Mouse (Mus musculus): ENCODE measurements around the gene Zfp827.

The Zfp827 gene

DNA sequence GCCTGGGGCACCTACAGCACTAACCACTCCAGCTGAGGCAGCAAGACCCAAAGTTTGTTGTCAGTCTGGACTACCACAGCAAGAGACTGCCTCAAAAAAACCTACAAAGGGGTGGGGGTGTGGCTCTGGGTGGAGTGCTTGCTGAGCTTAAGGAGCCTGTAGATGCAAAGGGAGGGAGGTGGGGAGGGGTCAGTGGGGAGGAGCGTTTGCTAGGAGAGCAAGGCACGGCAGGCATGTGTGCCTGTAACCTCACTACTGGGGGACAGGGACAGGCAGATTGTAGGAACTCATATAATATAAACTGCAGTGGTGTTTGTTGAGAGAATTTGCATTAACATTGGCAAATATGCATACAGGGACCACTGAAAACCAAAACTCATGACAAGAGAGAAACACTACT, 130.1 kb downstream of the Zfp827 start:
- DNase-seq (ENCODE audit: low spot score) = no peak

DNA sequence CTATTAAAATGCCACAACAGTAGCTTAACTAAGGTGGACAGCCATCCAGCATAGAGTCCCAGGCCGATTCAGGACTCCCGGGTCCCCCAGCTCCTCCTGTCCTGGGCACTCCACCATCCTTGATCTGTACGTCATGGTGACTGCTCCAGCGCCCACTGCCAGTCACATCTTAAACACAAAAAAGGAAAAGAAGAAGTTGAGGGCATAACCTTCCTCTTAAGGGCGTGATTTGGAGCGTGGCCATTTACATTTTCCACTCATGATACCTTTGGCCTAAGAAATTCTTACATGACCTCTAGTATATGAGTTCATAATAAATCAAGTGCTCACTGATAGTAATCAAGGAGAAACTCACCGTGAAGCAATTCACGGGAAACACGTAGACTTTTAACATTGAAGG, 131.2 kb downstream of the Zfp827 start:
- DNase-seq (ENCODE audit: low spot score) = no peak

- no peak for DNase-seq (ENCODE audit: low spot score)
Observed at GRCm38 (mm10) chr8:79160302-79160701, 132.1 kb downstream of the Zfp827 start.

DNA sequence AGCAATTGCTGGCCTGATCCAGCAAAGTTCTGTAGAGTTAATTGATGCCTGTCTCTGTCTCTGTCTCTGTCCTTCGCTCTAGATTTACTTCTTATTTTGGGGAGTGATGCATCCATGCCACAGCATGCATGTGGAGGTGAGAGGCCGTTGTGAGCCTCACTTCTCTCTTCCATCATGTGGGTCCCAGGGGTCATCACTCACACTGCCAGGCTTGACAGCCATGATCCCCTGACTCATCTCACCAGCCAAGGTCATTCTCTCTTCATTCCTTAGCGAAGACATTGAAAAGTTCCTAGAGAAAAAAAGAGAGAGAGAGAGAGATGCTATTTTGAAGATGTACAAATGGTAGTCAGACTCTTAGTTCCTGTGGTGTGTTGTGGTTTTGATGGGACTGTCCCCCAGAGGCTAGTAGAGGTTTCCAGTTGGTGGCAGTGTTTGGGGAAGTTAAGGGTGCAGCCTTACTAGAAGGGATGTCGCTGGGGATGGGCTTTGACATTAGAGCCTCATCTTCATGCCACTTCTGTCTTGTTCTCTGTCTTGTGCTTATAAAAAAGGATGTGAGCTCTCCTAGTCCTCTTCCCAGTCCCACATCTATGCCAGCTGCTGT, 133.0 kb downstream of the Zfp827 start:
- DNase-seq (ENCODE audit: low spot score) = no peak

GRCm38 (mm10) chr8:79162533-79163308, 134.5 kb downstream of the Zfp827 start:
- peak; percentile 86 for DNase-seq (ENCODE audit: low spot score)

DNA sequence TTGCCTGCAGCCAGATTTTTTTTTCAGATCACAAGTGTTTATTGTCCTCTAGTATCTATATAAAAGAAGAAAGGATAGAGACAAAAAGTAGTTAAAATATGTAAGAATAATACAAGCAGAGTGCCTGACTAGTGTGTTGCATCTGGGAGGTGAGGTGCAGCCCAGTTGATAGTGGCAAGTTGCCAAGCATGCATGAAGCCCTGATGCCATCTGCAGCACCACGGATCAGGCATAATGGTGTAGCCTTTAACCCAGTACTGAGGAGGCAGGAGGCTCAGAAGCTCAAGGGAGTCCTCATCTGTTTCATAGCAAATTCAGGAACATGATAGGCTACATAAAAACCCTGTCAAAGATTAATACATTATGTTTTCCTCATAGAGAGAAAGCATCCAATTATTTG, 136.1 kb downstream of the Zfp827 start:
- peak; percentile 35 for DNase-seq (ENCODE audit: low spot score)

DNA sequence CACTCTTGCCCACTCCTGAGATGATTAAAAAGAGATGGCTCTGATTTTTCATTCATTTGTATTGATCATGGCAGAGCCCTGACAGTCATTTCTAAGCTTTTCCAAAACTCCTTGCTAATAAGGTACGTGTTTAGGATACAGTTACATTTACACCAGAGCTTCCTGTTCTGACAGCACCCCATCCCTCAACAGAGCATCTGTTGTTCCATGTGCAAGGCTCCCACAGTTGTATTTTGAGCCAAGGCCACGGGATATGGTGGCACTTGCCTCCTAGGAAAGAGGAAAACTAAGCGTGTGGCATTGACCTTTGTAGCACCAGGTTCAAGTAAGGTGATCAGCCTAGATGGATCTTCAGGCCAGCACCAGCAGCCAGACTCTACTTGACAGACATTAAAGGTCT, 137.0 kb downstream of the Zfp827 start:
- DNase-seq (ENCODE audit: low spot score) = no peak

DNA sequence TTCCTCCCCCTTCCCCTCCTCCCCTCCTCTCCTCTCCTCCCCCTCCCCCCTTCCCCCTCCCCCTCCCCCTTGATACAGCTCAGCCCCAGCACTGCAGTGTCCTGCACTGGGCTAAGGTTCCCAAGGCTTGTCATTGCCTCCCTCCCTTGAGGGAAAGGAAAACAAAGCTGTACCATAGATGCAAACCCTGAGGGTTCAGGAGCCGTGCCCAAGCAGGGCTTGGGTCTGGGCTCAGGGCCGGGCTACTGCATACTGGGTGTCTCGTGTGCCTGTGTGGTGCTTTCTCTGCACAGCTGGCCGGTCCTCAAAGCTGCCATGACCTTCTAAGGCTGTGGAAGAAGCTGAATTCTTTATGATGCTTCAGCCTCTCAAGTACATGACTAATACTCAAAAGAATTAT, 145.4 kb downstream of the Zfp827 start:
- DNase-seq (ENCODE audit: low spot score) = no peak

- no peak for DNase-seq (ENCODE audit: low spot score)
Observed at GRCm38 (mm10) chr8:79175991-79176390, 147.8 kb downstream of the Zfp827 start.

GRCm38 (mm10) chr8:79179678-79180077, 151.4 kb downstream of the Zfp827 start:
- DNase-seq (ENCODE audit: low spot score) = no peak

GRCm38 (mm10) chr8:79185488-79185887, 157.3 kb downstream of the Zfp827 start:
- DNase-seq (ENCODE audit: low spot score) = no peak

DNA sequence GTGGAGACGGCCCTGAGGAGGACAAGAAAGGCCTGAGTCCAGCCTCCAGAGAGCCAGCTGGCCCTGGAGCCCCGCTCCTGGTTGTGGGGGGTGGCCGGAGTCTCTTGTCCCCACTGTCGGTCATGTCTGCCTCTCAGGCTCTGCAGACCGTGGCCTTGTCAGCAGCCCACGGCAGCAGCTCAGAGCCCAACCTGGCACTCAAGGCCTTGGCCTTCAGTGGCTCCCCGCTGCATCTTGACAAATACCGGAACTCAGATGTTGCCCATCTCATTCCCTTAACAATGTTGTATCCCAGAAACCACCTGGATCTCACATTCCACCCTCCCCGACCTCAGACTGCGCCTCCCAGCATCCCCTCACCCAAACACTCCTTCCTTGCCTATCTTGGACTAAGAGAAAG, 161.8 kb downstream of the Zfp827 start:
- no peak for DNase-seq (ENCODE audit: low spot score)

GRCm38 (mm10) chr8:79196481-79196880, 168.2 kb downstream of the Zfp827 start:
- DNase-seq (ENCODE audit: low spot score) = no peak

GRCm38 (mm10) chr8:79198675-79199074, 170.4 kb downstream of the Zfp827 start:
- no peak for DNase-seq (ENCODE audit: low spot score)

DNA sequence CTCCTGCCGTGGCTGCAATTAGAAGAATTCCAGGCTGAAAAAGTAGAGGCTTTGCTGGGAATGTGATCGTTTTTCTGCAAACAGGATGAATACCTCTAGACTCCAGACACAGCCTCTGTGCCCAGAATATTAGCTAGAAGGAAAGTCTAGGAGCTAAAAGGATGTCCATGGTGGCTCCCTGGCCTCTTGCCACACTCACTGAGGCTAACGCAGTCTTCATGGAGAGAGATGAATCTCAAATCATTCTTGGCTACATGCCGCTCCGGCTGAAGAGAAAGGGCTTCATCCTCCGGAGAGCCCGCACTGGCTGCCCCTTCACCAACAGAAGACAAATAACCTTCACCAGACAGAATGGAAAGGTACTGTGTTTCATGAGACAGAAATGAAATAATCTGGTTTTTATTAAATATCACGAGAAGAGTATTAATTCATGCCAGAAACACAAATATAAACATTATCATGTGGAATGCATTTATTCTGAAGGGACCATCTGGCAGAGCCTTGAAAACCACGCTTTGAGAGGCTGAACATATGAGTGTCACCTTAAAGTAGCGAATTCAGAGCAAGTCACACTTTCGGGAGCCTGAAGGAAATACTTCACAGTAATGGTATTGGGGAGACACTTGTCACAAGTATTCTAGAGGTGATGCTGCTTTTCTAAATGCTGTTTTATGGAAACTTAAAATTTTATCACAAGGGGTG, 173.4 kb downstream of the Zfp827 start:
- no peak for DNase-seq (ENCODE audit: low spot score)

DNA sequence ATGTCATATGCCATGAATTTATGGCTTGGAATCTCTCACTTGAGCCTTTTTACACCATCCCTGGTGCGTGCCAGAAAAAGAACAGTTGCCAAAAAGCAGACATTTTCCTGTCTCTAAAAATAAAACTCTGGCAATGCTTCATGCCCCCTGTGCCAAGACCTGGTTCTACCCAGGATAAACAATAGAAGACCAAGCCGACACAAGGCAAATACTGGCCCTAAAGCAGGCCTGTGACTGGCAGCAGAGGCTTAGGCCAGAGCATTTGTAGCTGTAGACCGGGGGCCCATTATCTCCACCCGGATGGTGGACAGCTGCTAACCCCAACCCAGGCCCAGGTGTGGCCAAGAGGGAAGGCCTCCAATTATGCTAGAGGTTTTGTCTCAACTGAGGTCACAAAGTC, 178.7 kb downstream of the Zfp827 start:
- peak; percentile 30 for DNase-seq (ENCODE audit: low spot score)

DNA sequence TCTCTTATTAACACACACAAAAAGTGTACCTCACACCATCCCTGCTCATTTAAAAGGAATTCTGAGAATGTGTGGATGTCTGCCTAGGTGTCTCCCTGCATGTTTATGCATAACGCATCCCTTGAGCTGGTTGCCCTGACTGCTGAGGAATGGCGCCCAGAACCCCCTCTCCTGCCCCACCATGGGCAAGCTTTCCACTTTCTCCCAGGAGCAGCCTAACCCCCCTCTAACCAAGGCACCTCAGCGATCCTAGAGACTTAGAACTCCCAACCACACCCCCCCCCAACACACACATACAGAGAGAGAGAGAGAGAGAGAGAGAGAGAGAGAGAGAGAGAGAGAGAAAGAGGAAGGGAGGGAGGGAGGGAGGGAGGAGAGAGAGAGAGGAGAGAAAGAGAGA, 179.9 kb downstream of the Zfp827 start:
- peak; percentile 21 for DNase-seq (ENCODE audit: low spot score)

DNA sequence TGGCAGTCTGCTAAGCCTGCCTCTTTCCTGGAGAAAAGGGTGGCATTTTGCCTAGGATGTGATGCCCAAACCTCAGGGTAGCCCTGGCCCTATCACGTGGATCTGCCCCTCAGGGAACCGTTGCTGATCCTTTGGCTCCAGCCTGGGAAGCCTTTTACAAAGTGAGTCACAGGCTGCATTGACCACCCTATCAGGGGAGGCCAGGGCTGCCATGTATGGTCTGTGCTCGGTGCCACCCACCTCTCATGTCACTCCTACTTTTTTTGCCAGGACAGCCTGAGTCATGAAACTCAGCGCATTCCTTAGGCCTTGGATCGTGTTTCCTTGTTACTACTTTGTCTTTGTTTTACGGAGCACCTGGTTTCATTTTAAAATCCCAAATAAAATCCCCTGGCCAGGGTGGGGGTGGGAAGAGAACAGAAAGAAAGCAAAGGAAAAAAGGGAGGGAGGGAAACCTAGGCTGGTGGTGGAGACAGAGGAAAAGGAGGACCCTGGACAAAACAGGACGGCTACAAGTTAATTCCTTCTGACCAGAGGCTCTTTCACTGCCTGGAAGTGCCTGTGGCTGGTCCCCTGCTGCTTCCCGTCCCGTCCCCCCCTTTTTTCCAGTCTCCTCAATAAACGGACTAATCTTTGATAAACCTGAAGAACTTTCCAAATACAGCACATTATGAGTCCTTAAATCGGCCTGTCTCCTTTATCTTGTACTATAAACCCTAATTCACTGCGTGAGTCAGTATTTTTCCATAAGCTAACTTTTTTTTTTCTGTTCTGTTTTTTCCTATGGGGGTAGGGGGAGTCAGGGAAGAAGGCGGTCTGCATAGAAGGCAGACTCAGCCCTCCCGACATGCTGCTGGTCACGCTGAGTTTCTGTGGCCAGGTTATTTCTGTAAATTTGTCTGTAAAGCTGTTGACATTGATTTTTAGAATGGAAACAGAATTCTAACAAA, 180.7 kb downstream of the Zfp827 start:
- peak; percentile 93 for DNase-seq (ENCODE audit: low spot score)

DNA sequence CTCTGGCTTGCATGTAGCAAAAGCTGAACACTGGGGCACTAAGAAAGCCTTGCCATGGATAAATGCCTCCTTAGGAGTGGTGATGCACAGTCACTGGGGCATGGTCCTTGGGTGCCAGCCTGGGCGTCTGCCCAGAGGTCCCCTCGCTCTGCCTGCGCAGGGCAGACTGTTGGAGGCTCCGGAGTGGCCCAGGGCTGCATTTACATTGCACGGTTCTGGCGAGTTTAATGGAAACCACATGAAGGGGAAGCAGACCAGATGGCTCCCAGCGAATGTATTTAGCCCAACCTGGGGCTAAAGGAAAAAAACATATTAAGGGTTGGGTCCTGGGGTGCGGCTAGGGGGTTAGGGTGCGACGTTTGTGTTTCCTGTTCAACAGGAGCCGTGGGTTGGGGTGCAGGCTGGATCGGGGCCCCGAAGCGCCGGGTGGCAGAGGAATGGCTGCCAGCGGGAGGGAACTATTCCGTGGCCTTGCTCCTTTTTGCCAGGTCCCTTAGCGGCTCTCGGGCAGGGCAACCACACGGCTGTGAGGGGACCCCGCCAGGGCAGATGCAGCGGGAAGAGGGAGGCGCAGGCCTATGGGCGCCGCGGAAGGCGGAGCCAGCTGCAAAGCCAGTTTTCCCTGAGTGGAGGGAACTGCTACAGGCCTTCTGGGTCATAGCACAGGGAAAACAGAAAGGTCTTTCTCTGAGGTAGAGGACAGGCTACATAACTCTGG, 181.6 kb downstream of the Zfp827 start:
- DNase-seq (ENCODE audit: low spot score) = peak; percentile 65

DNA sequence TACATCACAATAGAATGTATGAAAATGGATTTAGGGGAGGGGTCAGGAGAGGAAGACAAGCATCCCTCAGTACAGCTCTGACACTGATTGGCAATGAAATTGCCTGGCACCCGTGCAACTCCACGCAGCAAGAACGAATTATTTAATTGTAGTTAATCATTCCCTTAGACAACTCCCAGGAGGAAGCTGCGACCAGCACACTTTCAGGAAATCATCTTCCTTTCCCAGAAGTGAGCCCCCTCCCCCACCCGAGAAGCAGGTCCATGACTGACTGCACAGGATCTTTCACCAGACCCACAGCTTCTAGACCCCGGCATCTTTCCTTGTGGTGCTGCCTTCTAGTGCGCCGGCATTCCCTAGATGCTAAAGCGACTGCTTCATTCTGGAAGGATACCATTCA, 183.4 kb downstream of the Zfp827 start:
- peak; percentile 32 for DNase-seq (ENCODE audit: low spot score)

DNA sequence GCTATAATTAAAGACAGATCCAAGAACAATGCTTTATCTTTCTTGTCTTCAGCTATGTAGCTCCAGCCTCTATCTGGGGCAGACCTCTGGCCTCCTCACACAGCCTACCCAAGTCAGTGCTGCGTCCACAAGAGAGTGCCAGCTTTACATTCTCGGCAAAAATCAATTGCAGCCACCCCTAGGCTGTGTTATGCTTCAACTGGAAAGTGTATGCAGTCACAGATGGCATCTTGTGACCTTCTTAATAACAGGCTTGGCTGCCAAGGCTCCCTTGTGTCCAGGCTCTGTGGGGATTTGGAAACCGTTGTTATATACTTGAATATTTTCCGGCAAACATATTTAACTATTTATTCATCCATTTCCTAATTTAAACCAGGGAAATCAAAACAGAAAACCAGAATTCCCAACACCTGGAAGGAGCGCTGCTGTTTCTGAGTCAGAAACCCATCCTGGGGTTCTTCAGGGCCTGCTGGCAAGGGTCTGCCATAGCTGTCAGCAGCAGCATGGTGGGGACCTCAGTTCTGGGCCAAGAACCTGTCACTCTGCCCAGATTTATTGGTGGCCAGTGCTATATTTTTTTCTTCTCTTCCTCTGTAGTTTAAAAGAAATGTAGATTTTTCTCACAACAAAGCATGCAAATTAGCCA, 194.0 kb downstream of the Zfp827 start:
- DNase-seq (ENCODE audit: low spot score) = peak; percentile 34

Measured in MN1 (cell line).